Mouse (Mus musculus): ENCODE data around the gene Fam110c. TPM values are rescaled to one million over a fixed set of nuclear protein-coding genes. Genes with fewer than 3 reads are reported as not detected.
"Not testable (repeated sequence)": the region's sequence is repeated elsewhere in the genome, so short reads cannot be mapped to it uniquely, and the experiment has no call there.

The Fam110c gene
- 1 to 10 TPM in 13 of 26 experiments, under 1 TPM in 4, not detected in 9; 0.20 to 10.0 (median 2.1) TPM for total RNA-seq (2018; cell fraction: chromatin; rRNA removed)
- 1 to 10 TPM in 13 of 26 experiments, under 1 TPM in 12, not detected in 1; 0.03 to 6.4 (median 1.1) TPM for total RNA-seq (2018; cell fraction: cytosol; rRNA removed)
- total RNA-seq (2018; cell fraction: nucleus; rRNA removed): 10 to 100 TPM in 1 of 26 experiments, 1 to 10 TPM in 12, under 1 TPM in 7, not detected in 6; 0.17 to 12.5 (median 2.6) TPM
- polyA plus RNA-seq (2018): 0.89 to 1.7 TPM (median 0.89 TPM) in 3 replicates

- H3K79me2 ChIP-seq (ENCODE audit: inconsistent target): no peaks in the 10 kb centered on the region
- no peak within 1 kb of the TSS for H3K27ac ChIP-seq
- no peaks in the 10 kb centered on the region for H3K36me3 ChIP-seq (ENCODE audit: inconsistent target)
- WGBS (ENCODE audit: missing documents): 3% methylated on average over 49 of the region's 50 CpGs
- no peak within 1 kb of the TSS for H3K4me3 ChIP-seq (ENCODE audit: inconsistent target)
These were observed at the start of gene Fam110c for GRCm38 (mm10) chr12:31073412-31074354. Gene Fam110c, plus strand, starts transcription at chr12:31073861.

GRCm38 (mm10) chr12:31026423-31026822 is 47.2 kb upstream of the Fam110c start:
- Histone ChIP-seq H3K79me2 (ENCODE audit: inconsistent target) (no peaks in the 10 kb centered on the region), H3K36me3 (ENCODE audit: inconsistent target) (no peaks in the 10 kb centered on the region), H3K27ac (no peak overlapping the region), H3K4me3 (ENCODE audit: inconsistent target) (no peak overlapping the region)
- 89% methylated on average over 7 of the region's 7 CpGs for WGBS (ENCODE audit: missing documents)

DNA sequence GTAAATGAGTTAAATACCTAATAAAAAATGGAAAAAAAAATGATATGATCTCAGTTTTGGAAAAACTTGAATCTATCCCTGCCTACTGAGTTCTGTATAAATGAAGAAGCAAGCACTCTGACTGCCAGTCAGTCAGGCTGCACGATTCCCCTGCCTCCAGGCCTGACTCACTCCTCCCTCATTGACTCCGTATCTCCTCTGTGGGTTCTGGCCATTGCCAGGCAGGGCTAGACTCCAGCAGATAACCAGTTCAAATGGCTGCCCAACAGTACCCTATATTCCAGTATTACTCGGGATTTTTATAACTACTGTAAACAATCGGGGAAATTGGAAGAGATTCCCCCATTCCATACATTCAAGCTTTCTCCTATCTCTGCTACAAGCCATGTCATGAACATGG is 21.6 kb upstream of the Fam110c start:
- no peak overlapping the region for H3K27ac ChIP-seq
- whole genome bisulfite sequencing (ENCODE audit: missing documents): 90% methylated on average over 4 of the region's 4 CpGs
- no peak overlapping the region for H3K4me3 ChIP-seq (ENCODE audit: inconsistent target)
- H3K79me2 ChIP-seq (ENCODE audit: inconsistent target): no peaks in the 10 kb centered on the region
- no peaks in the 10 kb centered on the region for H3K36me3 ChIP-seq (ENCODE audit: inconsistent target)

DNA sequence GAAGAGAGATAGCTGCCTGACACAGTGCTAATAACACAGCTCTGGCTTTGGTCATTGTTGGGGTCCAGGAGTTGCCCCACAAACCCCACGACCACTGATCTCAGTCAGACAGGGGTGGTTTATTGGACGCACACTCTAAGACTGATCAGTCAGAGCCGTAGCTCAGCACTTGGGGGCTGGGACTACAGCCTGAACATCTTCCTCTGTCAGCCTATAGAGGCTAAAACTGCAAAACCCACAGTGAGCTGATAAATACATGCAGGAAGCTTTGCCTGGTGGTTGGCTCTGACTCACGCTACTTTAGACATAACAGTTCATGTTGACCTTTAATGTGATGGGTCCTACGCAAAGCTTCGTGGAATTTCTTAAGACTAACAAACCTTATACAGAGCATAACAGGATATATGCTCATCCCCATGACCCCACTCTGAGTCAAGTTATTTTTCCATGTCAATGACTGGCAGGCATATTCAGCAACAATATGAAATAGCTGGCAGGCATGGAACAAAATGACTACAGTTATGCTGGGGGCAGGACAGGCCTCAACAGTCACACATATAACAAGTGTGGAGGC is 17.3 kb upstream of the Fam110c start:
- Histone ChIP-seq H3K36me3 (ENCODE audit: inconsistent target) (no peaks in the 10 kb centered on the region), H3K4me3 (ENCODE audit: inconsistent target) (no peak overlapping the region), H3K27ac (no peak overlapping the region), H3K79me2 (ENCODE audit: inconsistent target) (no peaks in the 10 kb centered on the region)
- 82% methylated on average over 6 of the region's 6 CpGs for WGBS (ENCODE audit: missing documents)

- Histone ChIP-seq H3K27ac (0 out of 2 replicates have a peak overlapping the region, but pooled peaks have one; percentile 7), H3K36me3 (ENCODE audit: inconsistent target) (no peaks in the 10 kb centered on the region), H3K4me3 (ENCODE audit: inconsistent target) (no peak overlapping the region), H3K79me2 (ENCODE audit: inconsistent target) (no peaks in the 10 kb centered on the region)
- WGBS (ENCODE audit: missing documents): 3% methylated on average over 8 of the region's 8 CpGs
These were observed 14.2 kb upstream of the Fam110c start for GRCm38 (mm10) chr12:31059393-31059853.

DNA sequence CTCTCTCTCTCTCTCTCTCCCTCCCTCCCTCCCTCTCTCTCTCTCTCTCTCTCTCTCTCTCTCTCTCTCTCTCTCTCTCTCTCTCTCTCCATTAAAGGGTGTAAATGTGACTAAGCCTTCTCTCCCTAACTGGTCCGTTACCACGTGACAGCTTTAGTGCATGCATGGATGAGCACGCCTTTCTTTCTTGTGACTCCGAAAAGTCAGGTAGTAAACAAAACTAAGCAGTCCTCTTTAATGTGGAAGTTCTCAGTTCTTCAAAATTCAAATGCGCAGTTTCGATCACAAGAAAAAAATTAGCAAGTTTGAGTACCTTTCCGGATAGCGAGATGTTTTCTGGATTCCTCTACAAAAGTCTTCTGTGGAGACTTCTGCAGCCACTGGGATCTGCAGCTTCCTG is 13.4 kb upstream of the Fam110c start:
- 60% methylated on average over 7 of the region's 8 CpGs for WGBS (ENCODE audit: missing documents)
- H3K36me3 ChIP-seq (ENCODE audit: inconsistent target): no peaks in the 10 kb centered on the region
- no peaks in the 10 kb centered on the region for H3K79me2 ChIP-seq (ENCODE audit: inconsistent target)
- H3K27ac ChIP-seq: no peak overlapping the region
- H3K4me3 ChIP-seq (ENCODE audit: inconsistent target): no peak overlapping the region

DNA sequence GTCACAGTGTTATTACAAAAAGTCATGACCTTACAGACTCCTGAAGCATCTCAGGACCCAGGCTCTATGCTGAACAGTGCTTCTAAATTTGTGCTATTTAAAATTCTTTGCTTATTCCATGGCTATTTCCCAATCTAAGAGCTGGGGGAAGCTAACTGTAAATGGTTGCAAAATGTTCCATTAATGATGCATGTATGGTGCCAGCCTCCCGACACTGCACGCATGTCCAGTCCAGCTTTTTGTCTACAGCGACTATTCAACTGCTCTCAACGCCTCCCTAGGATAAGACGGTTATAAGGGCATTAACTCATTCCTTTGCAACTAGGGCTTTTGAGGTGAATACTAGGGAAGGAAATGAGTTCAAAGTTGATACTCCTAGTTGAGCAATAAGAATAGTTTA is 2.4 kb upstream of the Fam110c start:
- H3K27ac ChIP-seq: no peak overlapping the region
- WGBS (ENCODE audit: missing documents): 88% methylated on average over 5 of the region's 5 CpGs
- no peaks in the 10 kb centered on the region for H3K79me2 ChIP-seq (ENCODE audit: inconsistent target)
- no peaks in the 10 kb centered on the region for H3K36me3 ChIP-seq (ENCODE audit: inconsistent target)
- no peak overlapping the region for H3K4me3 ChIP-seq (ENCODE audit: inconsistent target)

GRCm38 (mm10) chr12:31074355-31074786 is 710 bp downstream of the Fam110c start:
- WGBS (ENCODE audit: missing documents): 0% methylated on average over 6 of the region's 18 CpGs
- H3K27ac ChIP-seq; H3K4me3 ChIP-seq (ENCODE audit: inconsistent target): not testable (repeated sequence)

GRCm38 (mm10) chr12:31074839-31075538 is 1.3 kb downstream of the Fam110c start:
- no peak overlapping the region for H3K27ac ChIP-seq
- H3K36me3 ChIP-seq (ENCODE audit: inconsistent target): no peaks in the 10 kb centered on the region
- no peaks in the 10 kb centered on the region for H3K79me2 ChIP-seq (ENCODE audit: inconsistent target)
- 4% methylated on average over 24 of the region's 24 CpGs for WGBS (ENCODE audit: missing documents)
- no peak overlapping the region for H3K4me3 ChIP-seq (ENCODE audit: inconsistent target)

More at GRCm38 (mm10) chr12:31074355-31074786, 710 bp downstream of the Fam110c start:
- H3K79me2 ChIP-seq (ENCODE audit: inconsistent target); H3K36me3 ChIP-seq (ENCODE audit: inconsistent target): not testable (repeated sequence)

GRCm38 (mm10) chr12:31077020-31077419 is 3.4 kb downstream of the Fam110c start:
- 80% methylated on average over 7 of the region's 7 CpGs for WGBS (ENCODE audit: missing documents)
- Histone ChIP-seq H3K4me3 (ENCODE audit: inconsistent target) (no peak overlapping the region), H3K79me2 (ENCODE audit: inconsistent target) (no peaks in the 10 kb centered on the region)

GRCm38 (mm10) chr12:31078030-31078429 is 4.4 kb downstream of the Fam110c start:
- no peaks in the 10 kb centered on the region for H3K79me2 ChIP-seq (ENCODE audit: inconsistent target)
- whole genome bisulfite sequencing (ENCODE audit: missing documents): 85% methylated on average over 4 of the region's 4 CpGs
- H3K27ac ChIP-seq: no peak overlapping the region
- H3K36me3 ChIP-seq (ENCODE audit: inconsistent target): no peaks in the 10 kb centered on the region
- H3K4me3 ChIP-seq (ENCODE audit: inconsistent target): no peak overlapping the region

More at GRCm38 (mm10) chr12:31077020-31077419, 3.4 kb downstream of the Fam110c start:
- H3K36me3 ChIP-seq (ENCODE audit: inconsistent target): no peaks in the 10 kb centered on the region
- H3K27ac ChIP-seq: no peak overlapping the region

DNA sequence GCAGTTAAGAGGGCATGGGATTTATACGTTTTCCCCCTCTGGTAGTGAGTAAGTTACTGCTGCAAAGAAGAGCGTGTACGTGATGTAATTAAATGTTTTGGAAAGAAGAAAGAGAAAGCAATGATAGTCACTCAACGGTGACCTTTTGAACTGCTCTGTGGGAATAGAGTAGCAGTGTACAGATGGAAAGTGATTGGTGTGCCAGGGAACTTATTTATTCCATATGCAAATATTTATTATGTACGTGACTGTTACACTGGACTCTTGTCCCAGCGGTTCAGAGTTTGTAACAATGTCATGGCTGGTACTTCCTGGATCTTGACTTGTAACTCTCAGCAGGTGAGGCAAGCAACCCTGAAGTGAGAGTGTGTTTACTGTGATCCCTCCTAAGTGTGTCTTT is 6.7 kb downstream of the Fam110c start:
- Histone ChIP-seq H3K79me2 (ENCODE audit: inconsistent target) (no peaks in the 10 kb centered on the region), H3K4me3 (ENCODE audit: inconsistent target) (no peak overlapping the region), H3K27ac (no peak overlapping the region), H3K36me3 (ENCODE audit: inconsistent target) (no peaks in the 10 kb centered on the region)
- WGBS (ENCODE audit: missing documents): 95% methylated on average over 6 of the region's 6 CpGs

GRCm38 (mm10) chr12:31080890-31081554 is 7.4 kb downstream of the Fam110c start:
- 88% methylated on average over 6 of the region's 6 CpGs for WGBS (ENCODE audit: missing documents)
- H3K27ac ChIP-seq: no peak overlapping the region
- H3K79me2 ChIP-seq (ENCODE audit: inconsistent target): no peaks in the 10 kb centered on the region
- no peaks in the 10 kb centered on the region for H3K36me3 ChIP-seq (ENCODE audit: inconsistent target)
- H3K4me3 ChIP-seq (ENCODE audit: inconsistent target): no peak overlapping the region

GRCm38 (mm10) chr12:31083007-31083406 is 9.3 kb downstream of the Fam110c start:
- Histone ChIP-seq H3K27ac (no peak overlapping the region), H3K79me2 (ENCODE audit: inconsistent target) (no peaks in the 10 kb centered on the region), H3K4me3 (ENCODE audit: inconsistent target) (no peak overlapping the region), H3K36me3 (ENCODE audit: inconsistent target) (no peaks in the 10 kb centered on the region)
- 10% methylated on average over 4 of the region's 4 CpGs for WGBS (ENCODE audit: missing documents)
